Mouse (Mus musculus): Measurements from ENCODE around the gene Fjx1. TPM values are rescaled to one million over a fixed set of nuclear protein-coding genes. Genes with fewer than 3 reads are reported as not detected.

Fjx1 gene
- polyA plus RNA-seq, 1 experiment from 2014 or later: 2.7 TPM

GRCm38 (mm10) chr2:102407363-102408184 is 44.7 kb downstream of the Fjx1 start, which contains the start of gene Trim44:
Gene Trim44, minus strand, starts transcription at chr2:102407828.
- no peak within 1 kb of the TSS for H3K27ac ChIP-seq (ENCODE audit: low read length)
- peak within 1 kb of the TSS; percentile 35 for H3K4me2 ChIP-seq (ENCODE audit: low read depth, low read length)
- no peaks in the 10 kb centered on the region for H3K27me3 ChIP-seq (ENCODE audit: control insufficient read depth, insufficient read depth, low read depth, low read length)
- no peaks in the 10 kb centered on the region for H3K9me3 ChIP-seq (ENCODE audit: control insufficient read depth, low read length)
- peak; percentile 51; the same call in 1 of the 2 replicates for ATAC-seq (ENCODE audit: low read depth)
- peak within 1 kb of the TSS; percentile 8; the same call in 1 of the 2 replicates for H3K4me3 ChIP-seq (ENCODE audit: low read length)
- 31% methylated on average over 14 of the region's 14 CpGs for WGBS
- no peaks in the 10 kb centered on the region for H3K36me3 ChIP-seq (ENCODE audit: control insufficient read depth, insufficient read depth, low read length)
- no peak within 1 kb of the TSS for H3K9ac ChIP-seq (ENCODE audit: low read length)
- peaks cover 14% of the 10 kb centered on the region for H3K4me1 ChIP-seq (replicated peaks; ENCODE audit: control insufficient read depth, insufficient read depth, low read length)

GRCm38 (mm10) chr2:102406324-102407304 is 45.7 kb downstream of the Fjx1 start:
- 62% methylated on average over 4 of the region's 4 CpGs for WGBS
- peak; percentile 45; the same call in 1 of the 2 replicates for ATAC-seq (ENCODE audit: low read depth)
- H3K27ac ChIP-seq (ENCODE audit: low read length): no peak overlapping the region
- no peaks in the 10 kb centered on the region for H3K36me3 ChIP-seq (ENCODE audit: control insufficient read depth, insufficient read depth, low read length)
- peak overlapping the region; percentile 35 for H3K4me2 ChIP-seq (ENCODE audit: low read depth, low read length)
- no peaks in the 10 kb centered on the region for H3K27me3 ChIP-seq (ENCODE audit: control insufficient read depth, insufficient read depth, low read depth, low read length)
- no peaks in the 10 kb centered on the region for H3K9me3 ChIP-seq (ENCODE audit: control insufficient read depth, low read length)
- H3K9ac ChIP-seq (ENCODE audit: low read length): no peak overlapping the region
- H3K4me3 ChIP-seq (ENCODE audit: low read length): no peak overlapping the region
- H3K4me1 ChIP-seq (replicated peaks; ENCODE audit: control insufficient read depth, insufficient read depth, low read length): peaks cover 14% of the 10 kb centered on the region

DNA sequence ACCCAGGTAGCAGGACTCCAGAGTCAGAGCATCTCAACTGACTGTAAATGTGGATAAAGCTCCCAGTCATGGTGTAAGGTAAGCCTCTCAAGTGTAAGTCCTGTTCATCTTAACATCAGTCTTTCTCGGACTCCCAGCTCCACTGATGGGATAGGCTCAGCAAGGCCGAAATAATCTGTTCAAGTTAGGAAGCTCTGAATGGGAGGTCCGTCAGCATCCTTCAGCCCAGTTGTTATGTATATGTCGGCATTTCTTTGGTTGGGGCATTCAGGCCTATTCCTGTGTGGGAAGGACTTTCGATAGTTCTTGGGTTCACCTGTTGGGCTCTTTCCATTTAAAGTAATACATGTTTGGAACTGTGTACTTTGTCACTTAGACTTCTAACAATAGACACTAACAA is 48.3 kb downstream of the Fjx1 start:
- no peak overlapping the region for H3K4me3 ChIP-seq (ENCODE audit: low read length)
- no peak overlapping the region for H3K4me2 ChIP-seq (ENCODE audit: low read depth, low read length)
- no peaks in the 10 kb centered on the region for H3K9me3 ChIP-seq (ENCODE audit: control insufficient read depth, low read length)
- ATAC-seq (ENCODE audit: low read depth): no peak
- H3K36me3 ChIP-seq (ENCODE audit: control insufficient read depth, insufficient read depth, low read length): no peaks in the 10 kb centered on the region
- H3K9ac ChIP-seq (ENCODE audit: low read length): no peak overlapping the region
- H3K27ac ChIP-seq (ENCODE audit: low read length): no peak overlapping the region
- 87% methylated on average over 5 of the region's 5 CpGs for WGBS
- peaks cover 25% of the 10 kb centered on the region for H3K4me1 ChIP-seq (replicated peaks; ENCODE audit: control insufficient read depth, insufficient read depth, low read length)
- H3K27me3 ChIP-seq (ENCODE audit: control insufficient read depth, insufficient read depth, low read depth, low read length): no peaks in the 10 kb centered on the region

DNA sequence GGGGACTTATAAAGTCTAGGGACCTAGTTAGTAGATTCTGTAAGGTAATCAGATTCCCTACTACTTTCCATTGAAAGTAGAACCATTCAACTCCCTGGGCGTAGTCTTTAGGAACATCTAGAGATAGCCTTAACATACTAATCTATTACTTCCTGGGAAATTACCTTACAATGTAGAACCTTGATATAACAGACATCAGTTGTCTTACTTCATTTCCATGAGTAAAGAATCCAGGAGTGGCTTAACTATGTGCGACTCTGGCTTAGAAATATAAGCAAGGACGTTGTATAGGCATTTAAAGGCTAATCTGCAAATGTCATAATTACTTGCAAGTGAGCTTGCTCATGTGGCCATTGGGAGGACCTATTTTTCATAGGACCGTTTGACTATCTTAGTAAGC is 49.0 kb downstream of the Fjx1 start:
- ATAC-seq (ENCODE audit: low read depth): no peak
- Histone ChIP-seq H3K4me3 (ENCODE audit: low read length) (no peak overlapping the region), H3K27ac (ENCODE audit: low read length) (no peak overlapping the region), H3K4me1 (replicated peaks; ENCODE audit: control insufficient read depth, insufficient read depth, low read length) (peaks cover 28% of the 10 kb centered on the region), H3K9ac (ENCODE audit: low read length) (no peak overlapping the region), H3K27me3 (ENCODE audit: control insufficient read depth, insufficient read depth, low read depth, low read length) (no peaks in the 10 kb centered on the region), H3K36me3 (ENCODE audit: control insufficient read depth, insufficient read depth, low read length) (no peaks in the 10 kb centered on the region), H3K4me2 (ENCODE audit: low read depth, low read length) (no peak overlapping the region), H3K9me3 (ENCODE audit: control insufficient read depth, low read length) (no peaks in the 10 kb centered on the region)
- WGBS: 83% methylated on average over 4 of the region's 4 CpGs

- Histone ChIP-seq H3K27me3 (ENCODE audit: control insufficient read depth, insufficient read depth, low read depth, low read length) (no peaks in the 10 kb centered on the region), H3K9ac (ENCODE audit: low read length) (peak overlapping the region; percentile 88), H3K36me3 (ENCODE audit: control insufficient read depth, insufficient read depth, low read length) (no peaks in the 10 kb centered on the region), H3K4me3 (ENCODE audit: low read length) (peak overlapping the region; percentile 77), H3K27ac (ENCODE audit: low read length) (peak overlapping the region; percentile 95), H3K9me3 (ENCODE audit: control insufficient read depth, low read length) (no peaks in the 10 kb centered on the region), H3K4me2 (ENCODE audit: low read depth, low read length) (peak overlapping the region; percentile 98), H3K4me1 (replicated peaks; ENCODE audit: control insufficient read depth, insufficient read depth, low read length) (peaks cover 20% of the 10 kb centered on the region)
- no peak; the same call in 1 of the 2 replicates for ATAC-seq (ENCODE audit: low read depth)
- 11% methylated on average over 6 of the region's 6 CpGs for WGBS
Measured at GRCm38 (mm10) chr2:102401352-102401692, 51.0 kb downstream of the Fjx1 start.

- H3K27me3 ChIP-seq (ENCODE audit: control insufficient read depth, insufficient read depth, low read depth, low read length): no peaks in the 10 kb centered on the region
- peaks cover 20% of the 10 kb centered on the region for H3K4me1 ChIP-seq (replicated peaks; ENCODE audit: control insufficient read depth, insufficient read depth, low read length)
- WGBS: under 1% methylated on average over 68 of the region's 94 CpGs
- H3K4me2 ChIP-seq (ENCODE audit: low read depth, low read length): peak overlapping the region; percentile 98
- peak; percentile 96 for ATAC-seq (ENCODE audit: low read depth)
- peak overlapping the region; percentile 77 for H3K4me3 ChIP-seq (ENCODE audit: low read length)
- no peaks in the 10 kb centered on the region for H3K9me3 ChIP-seq (ENCODE audit: control insufficient read depth, low read length)
- H3K36me3 ChIP-seq (ENCODE audit: control insufficient read depth, insufficient read depth, low read length): no peaks in the 10 kb centered on the region
- peak overlapping the region; percentile 88 for H3K9ac ChIP-seq (ENCODE audit: low read length)
- H3K27ac ChIP-seq (ENCODE audit: low read length): peak overlapping the region; percentile 95
Measured at GRCm38 (mm10) chr2:102400605-102401351, 51.5 kb downstream of the Fjx1 start.

- Histone ChIP-seq H3K4me1 (replicated peaks; ENCODE audit: control insufficient read depth, insufficient read depth, low read length) (peaks cover 20% of the 10 kb centered on the region), H3K9ac (ENCODE audit: low read length) (peak overlapping the region; percentile 88), H3K27me3 (ENCODE audit: control insufficient read depth, insufficient read depth, low read depth, low read length) (no peaks in the 10 kb centered on the region), H3K27ac (ENCODE audit: low read length) (peak overlapping the region; percentile 95), H3K4me3 (ENCODE audit: low read length) (peak overlapping the region; percentile 77), H3K36me3 (ENCODE audit: control insufficient read depth, insufficient read depth, low read length) (no peaks in the 10 kb centered on the region), H3K9me3 (ENCODE audit: control insufficient read depth, low read length) (no peaks in the 10 kb centered on the region), H3K4me2 (ENCODE audit: low read depth, low read length) (peak overlapping the region; percentile 98)
- 34% methylated on average over 48 of the region's 48 CpGs for WGBS
- no peak for ATAC-seq (ENCODE audit: low read depth)
Measured at GRCm38 (mm10) chr2:102399864-102400604, 52.3 kb downstream of the Fjx1 start.
